Mouse (Mus musculus): ENCODE results near the gene Guca2a.
A peak's percentile ranks its signal among the peaks of the same experiment; 100 is the strongest.

DNA sequence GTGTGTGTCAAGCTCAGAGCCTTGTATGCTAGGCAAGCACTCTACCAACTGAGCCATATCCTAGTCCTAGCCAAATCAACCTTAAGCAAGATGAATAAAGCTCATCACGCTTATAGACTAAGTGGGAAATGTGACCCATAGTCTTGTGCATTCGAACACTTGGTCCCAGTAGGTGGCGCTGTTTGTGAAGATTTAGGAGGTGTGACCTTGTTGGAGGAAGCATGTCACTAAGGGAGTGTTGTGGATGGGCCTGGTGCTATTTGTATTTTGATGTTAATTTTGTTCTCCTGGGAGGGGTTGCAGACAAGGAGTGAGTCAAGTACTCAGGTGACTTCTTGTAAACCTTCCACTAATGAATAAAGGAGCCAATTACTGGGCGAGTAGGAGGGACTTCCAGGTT is 5.2 kb downstream of the Guca2a start:
- TF ChIP-seq CTCF (conservative IDR thresholded peaks at IDR 0.05; ENCODE audit: low read length) (peak; percentile 12; the same call in 1 of the 2 replicates), NANOG (IDR thresholded peaks at IDR 0.05; ENCODE audit: borderline replicate concordance, low read length) (peak; percentile 60; the same call in 1 of the 2 replicates)
